Mouse (Mus musculus): ENCODE measurements around the gene Sh3bgrl.
A peak's percentile ranks its signal among the peaks of the same experiment; 100 is the strongest.
"Not testable (repeated sequence)": the region's sequence is repeated elsewhere in the genome, so short reads cannot be mapped to it uniquely, and the experiment has no call there.

Sh3bgrl gene

DNA sequence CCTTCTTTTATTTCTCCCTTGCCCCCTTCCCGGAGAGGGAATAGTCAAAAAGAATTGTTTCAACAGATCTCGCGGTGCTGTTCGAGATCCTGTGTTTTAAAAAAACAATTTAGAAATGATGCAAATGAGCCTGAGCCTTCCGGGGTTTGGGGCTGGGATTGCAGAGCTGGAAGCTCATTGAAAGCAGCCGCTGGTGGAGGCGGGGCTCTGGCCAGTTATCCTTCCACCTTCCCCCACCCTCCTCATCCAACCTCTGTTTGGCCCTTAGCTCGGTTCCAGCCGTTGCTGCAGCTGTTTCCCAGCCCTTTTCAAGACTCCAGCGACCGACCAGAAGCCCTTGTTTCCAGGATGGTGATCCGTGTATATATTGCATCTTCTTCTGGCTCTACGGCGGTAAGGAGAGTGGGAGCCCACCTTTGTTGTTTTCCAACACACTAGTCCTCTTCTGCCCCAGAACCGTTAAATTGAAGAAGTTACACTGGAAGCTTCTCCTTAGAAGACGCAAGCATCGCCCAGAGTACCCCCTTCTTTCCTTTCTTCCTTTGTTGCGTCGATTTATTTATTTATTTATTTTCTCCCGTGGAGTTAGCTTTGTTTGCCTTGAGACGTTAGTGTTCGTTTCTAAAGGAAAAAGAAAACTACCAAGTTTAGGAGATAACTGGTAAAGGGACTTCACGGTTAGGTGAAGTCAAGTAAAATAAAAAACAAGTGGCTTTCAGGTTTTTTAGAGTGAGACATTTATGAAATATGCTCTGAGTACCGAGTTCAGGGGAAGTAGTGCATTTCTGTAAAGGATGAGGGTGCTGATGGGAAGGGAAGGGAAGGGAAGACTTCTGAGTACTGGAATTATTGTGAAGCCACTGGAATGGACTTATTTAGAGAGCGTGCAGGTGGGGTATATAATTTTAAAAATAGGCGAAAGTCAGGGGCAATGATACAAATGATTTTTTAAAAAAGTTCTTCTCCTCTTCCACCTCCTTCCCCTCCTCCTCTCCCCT is at the start of gene Sh3bgrl:
Gene Sh3bgrl (plus strand): TSS at position 121 of the 998 bp plus-strand sequence.
- peak; percentile 67 for DNase-seq

DNA sequence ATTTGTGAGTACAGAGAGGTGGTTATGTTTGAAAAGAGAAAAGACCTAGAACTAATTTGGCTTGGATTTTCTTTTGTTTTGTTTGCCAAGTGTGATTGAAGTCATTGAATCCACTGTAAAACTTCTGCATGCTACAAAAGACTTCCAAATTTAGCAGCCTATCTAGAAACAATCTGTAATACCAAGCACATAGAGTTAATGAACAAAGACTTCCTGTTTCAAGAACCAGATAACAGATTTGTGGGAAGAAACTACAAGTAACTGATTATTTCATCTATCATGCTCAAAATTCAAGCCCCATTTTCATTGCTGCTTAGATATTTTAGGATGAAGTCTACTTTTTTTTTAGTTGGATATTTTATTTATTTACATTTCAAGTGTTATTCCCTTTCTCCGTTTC is 47.4 kb upstream of the Sh3bgrl start:
- no peak for DNase-seq

GRCm38 (mm10) chrX:109071719-109072118 is 23.4 kb upstream of the Sh3bgrl start:
- DNase-seq = no peak

GRCm38 (mm10) chrX:109075716-109076115 is 19.4 kb upstream of the Sh3bgrl start:
- DNase-seq = no peak

- no peak for DNase-seq
Measured at GRCm38 (mm10) chrX:109076355-109076754, 18.8 kb upstream of the Sh3bgrl start.

- not testable (repeated sequence) for DNase-seq
Measured at GRCm38 (mm10) chrX:109079354-109079753, 15.8 kb upstream of the Sh3bgrl start.

GRCm38 (mm10) chrX:109087073-109087472 is 8.1 kb upstream of the Sh3bgrl start:
- DNase-seq = no peak

DNA sequence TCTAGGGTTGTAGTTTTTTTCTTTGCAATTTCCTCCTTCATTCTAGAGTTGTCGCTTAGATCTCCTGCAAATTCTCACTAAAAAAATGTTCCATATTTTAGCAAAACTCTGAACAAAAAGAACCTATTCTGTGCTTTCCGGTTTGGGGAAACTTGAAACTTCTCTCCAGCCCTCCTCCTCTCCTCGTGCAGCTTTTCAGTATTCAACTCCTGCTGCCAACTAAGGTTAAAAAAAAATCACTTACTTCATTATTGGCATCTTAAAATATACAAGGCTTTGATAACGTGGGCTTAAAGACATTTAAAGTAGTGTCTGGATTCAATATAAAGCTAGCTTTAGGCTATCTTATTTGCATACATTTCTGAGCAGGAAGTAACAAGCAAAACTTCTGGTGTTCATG is 365 bp upstream of the Sh3bgrl start:
- DNase-seq = no peak

DNA sequence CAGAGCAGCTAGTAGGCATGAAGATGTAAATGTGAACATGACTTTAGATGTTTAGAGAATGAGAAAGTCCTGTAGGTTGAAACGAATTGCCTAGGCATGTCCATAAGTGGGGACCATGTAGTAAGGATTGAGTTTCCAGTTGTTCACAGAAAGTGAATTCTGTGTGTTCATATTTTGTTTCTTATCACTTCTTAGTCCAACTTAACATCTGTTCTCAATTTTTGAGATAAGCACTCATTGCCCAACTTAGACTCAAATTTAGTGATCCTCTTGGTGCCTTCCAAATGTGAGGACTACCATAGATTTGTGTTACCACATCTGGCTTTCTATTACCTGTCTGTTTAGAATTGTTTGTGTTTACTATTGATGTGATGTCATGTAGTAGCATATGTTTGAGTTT is 3.3 kb downstream of the Sh3bgrl start:
- DNase-seq = no peak

GRCm38 (mm10) chrX:109100441-109100840 is 5.3 kb downstream of the Sh3bgrl start:
- DNase-seq = no peak

DNA sequence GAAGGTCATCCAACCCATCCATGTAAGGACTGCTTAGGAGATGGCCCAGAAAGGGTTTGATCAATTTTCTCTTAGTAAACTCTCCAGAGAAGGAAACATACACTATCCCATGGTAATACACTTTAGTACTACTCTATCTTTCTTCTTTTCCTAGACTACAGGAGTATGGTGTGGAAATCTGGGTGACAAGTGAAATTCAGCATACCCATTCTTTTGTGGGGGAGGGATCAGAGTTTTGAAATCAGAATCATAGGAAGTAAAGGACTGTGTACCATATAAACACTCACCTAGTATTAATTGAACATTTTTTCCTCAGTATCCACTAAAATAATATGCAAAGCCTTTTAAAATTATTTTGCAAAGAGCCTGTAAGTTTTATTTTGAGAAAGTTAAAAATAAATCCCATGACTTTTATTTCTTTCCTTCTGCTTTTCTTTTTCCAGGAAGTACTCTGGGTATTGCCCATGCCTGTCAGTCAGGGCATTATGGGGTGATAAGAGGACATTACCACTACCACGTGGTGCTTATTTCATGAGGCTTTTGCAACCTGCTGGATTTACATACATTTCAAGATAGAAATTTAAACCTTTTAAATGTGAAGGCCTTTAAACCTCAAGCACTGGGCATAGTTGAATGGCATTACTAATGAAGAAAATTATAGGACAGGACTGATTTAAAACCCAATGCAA is 13.1 kb downstream of the Sh3bgrl start:
- DNase-seq = no peak

- DNase-seq = no peak
Measured at GRCm38 (mm10) chrX:109112885-109113284, 17.7 kb downstream of the Sh3bgrl start.

DNA sequence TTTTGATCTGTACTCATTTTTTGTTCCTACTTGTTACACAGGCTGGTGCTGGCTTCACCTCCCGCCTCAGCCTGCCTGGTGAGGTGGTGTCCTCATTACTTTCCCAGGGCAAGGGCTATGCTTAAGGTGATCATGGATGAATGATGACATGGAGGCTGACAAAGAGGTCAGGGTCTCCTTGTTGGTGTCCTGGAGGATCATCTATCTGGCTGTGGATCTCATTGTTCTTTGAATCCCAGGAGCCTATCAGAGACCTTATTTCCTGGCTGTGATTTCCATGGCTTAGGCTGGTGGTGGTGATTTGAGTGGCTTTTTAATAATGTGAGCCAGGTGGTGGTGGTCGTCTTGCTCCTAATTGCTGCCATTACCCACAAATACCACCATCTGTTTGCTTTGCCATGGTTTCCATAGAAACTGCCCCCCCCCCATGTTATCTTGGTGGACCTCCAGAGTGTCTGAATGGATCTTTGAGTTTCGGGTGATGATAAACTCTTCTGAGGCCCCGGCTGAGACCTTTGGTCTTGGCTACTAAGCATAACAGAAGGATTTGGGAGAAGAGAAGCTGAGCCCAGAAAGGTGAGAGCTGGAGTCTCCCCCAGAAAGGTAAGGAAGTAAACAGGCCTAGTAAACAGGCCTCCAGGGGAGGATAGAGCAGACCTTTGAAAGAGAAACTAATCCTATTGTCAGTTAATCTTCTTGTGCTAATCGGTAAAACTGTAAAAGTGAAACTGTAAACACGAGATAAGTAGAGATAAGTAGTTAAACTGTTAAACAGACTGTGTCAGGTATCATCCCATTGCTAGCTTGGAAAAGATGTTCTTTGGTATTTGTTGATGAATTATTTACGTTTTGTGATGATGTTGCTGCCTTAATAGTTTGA is 18.5 kb downstream of the Sh3bgrl start:
- DNase-seq = no peak

DNA sequence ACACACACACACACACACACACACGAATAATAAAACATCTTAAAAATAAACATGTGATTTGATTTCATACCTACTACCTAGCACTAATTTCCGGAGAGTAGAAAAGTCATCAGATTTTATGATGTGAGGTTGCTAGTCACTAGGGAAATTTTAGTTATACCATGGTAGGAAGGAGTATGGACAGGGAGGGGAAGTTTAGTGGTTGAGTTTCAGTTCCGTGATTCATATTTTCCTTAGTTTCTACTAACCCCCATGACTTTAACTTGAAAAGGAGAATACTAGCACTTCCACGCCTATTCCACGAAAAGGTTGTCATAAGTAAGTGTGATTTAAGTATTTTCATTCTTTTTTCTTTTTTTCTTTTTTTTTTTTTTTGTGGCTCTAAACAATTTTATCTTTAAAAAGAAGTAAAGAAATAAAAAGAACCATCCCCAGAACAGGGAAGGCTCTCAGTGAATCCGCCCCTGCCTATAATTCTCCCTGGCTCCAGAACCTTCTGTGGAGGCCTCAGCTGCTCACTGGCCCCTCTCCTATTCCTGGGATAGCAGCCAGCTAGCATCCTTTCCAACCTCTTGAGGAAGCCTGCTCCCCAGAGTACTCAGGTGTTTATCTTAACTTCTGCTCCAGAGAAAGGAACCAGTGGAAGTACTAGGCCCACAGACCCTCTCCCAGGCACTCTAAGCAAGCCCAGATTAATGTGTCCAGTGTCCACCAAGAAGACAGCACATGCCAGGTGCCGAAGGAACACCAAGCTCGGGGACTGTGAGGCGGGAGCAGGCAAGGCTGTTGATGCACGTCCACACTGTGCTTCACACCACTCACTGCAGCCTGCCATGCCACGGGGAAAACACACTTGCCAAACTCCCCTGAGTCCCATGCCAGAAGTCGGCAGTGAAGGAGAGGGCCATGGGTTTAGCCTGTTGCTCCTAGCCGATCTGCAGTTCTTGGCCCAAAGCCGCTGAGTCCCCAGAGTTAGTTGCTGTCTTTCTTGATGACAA is 25.0 kb downstream of the Sh3bgrl start:
- no peak for DNase-seq

DNA sequence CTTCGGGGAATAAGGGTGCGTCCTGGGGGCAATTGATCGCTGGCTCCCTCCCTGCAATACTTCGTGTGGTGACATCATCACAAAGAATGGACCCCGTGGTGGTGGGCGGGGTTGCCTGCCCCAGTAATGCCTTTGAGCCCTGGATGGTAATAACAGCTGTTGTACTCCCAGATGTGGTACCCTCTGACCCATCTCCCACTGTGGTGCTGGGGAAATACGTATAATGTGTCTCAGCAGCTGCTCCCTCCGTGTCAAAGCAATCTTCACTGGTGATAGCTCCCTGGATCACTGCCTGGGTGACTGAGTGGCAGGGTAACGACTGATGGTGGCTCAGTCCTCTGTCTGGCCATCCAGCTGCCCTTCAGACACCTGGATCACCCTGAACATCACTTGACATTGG is 26.0 kb downstream of the Sh3bgrl start:
- DNase-seq = no peak

DNA sequence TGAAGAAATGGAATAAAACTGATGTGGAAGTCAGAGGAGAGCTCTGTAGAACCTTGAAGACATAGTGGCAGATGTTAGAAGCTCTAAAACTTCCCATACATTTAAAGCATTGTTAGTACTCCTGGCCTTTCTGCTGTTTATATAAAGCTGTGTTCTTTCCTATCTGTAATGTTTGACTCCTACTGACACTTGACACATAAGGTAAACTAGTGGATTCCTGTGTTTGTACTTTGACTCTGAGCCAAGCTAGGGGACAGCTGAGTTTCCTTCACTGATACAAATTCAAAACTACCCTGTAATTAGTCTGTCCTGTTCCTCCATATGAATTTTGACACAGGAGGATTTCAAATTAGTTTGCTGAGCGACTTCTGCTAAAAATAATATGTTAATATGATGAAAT is 27.5 kb downstream of the Sh3bgrl start:
- DNase-seq = no peak

GRCm38 (mm10) chrX:109123762-109124161 is 28.6 kb downstream of the Sh3bgrl start:
- DNase-seq = no peak

GRCm38 (mm10) chrX:109126847-109127246 is 31.7 kb downstream of the Sh3bgrl start:
- no peak for DNase-seq

GRCm38 (mm10) chrX:109127551-109128088 is 32.5 kb downstream of the Sh3bgrl start:
- DNase-seq = no peak

GRCm38 (mm10) chrX:109130066-109130465 is 34.9 kb downstream of the Sh3bgrl start:
- no peak for DNase-seq

GRCm38 (mm10) chrX:109131834-109132233 is 36.7 kb downstream of the Sh3bgrl start:
- no peak for DNase-seq

Data from thymus, postnatal 4 days (tissue).